Mouse (Mus musculus) hindlimb bud, embryonic 11.5 days (tissue): ENCODE measurements around the gene Rmdn2.

Experiments used
- DNase-seq: peaks from one replicate; pipeline ENCODE4 v3.0.0-alpha.2; 2012; ENCODE audit warnings: low read depth, low spot score; ENCODE audit errors: extremely low spot score

The Rmdn2 gene

DNA sequence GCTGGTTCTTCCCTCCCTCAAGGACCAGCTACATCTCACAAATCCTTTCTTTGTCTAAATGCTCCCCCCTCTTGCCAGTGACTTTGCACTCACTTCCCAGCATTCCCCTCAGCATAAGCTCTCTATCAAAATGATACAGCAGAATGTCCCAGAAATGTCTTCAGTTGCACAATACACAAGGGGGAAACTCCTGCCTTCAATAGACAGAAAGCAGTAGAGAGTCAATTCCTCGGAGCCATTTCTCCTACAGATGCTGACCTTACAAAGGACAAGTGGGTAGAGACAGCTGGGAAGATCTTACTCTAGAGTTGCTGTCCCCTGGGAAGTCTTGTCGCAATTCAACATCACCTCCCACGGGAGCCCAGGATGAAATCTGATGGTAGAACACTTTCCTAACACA, 125.9 kb downstream of the Rmdn2 start:
- no peak for DNase-seq

DNA sequence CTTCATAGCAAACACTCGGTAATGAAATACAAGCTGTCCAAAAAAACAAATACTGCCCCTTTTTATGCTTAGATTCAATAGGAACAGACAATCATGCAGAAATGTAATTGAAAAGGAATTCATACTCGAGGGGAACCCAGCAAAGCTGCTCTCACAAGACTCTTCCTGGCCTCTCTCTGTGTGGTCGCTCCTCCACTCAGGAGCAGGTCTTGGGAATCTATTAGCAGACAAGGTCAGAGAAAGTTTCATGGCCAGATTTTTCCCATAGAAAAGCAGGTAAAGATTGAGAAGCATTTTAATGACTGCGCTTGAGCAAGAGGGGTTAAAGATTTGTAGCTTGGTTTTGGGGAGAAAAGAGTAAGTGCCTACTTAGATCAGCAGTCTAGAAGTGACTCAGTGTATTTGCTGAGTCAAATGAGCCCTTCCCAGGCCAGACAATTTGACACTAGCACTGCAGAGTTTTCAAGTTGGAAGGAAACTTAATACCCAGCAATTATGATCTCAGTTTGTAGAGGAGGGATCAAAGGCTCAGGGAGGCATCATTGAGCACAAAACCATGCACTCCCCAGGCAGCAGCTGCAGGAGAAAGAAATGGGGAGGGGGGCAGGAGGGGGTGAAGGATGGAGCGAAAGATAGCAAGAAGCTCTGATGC, 127.3 kb downstream of the Rmdn2 start:
- no peak for DNase-seq

DNA sequence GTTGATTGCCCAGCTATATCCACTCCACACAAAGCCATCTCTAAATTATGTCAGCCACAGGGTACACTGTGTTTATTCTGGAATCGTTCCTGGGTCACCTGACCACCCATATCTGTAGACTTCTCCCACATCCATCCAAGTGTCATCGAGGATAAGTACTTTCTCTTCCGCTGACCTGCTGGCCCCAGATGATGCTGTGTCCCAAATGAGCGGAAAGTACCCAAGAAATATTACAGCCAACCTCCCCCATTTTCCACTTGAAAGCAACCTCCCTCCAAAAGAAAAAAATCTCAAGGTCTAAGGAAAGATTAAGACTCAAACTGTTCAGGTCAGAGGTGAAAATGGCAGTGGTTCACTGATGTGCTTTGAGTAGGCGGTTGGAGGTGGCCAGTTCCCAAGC, 131.0 kb downstream of the Rmdn2 start:
- DNase-seq, result no peak
